Mouse (Mus musculus): ENCODE results near the gene Retnlb.

The Retnlb gene

DNA sequence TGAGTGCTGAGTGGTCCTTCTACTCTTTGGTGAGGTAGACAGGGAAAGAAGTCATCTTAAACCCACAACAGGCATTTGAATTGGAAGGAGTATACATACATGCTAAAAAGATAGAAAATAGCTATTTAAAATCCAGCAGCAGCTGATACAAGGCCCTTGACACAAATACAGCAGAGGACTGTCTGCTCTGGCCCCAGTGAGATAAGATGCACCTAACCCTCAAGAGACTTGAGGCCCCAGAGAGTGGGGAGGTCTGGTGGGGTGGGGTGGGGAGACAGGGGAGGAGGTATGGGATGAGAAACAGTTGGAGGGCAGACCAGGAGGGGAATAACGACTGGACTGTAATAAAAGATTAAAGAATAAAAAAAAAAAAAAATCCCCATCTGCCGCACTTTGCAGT lies 51.0 kb downstream of the Retnlb start:
- in situ Hi-C loops (cut with MboI, MseI) = no loop called here
